Mouse (Mus musculus) adipocyte (in vitro differentiated cells): ENCODE measurements around the gene Sgsh.

ENCODE experiments used
- DNase-seq: peaks from one replicate; pipeline ENCODE4 v3.0.0-alpha.2; 2016; ENCODE audit warnings: low spot score

Gene Sgsh

DNA sequence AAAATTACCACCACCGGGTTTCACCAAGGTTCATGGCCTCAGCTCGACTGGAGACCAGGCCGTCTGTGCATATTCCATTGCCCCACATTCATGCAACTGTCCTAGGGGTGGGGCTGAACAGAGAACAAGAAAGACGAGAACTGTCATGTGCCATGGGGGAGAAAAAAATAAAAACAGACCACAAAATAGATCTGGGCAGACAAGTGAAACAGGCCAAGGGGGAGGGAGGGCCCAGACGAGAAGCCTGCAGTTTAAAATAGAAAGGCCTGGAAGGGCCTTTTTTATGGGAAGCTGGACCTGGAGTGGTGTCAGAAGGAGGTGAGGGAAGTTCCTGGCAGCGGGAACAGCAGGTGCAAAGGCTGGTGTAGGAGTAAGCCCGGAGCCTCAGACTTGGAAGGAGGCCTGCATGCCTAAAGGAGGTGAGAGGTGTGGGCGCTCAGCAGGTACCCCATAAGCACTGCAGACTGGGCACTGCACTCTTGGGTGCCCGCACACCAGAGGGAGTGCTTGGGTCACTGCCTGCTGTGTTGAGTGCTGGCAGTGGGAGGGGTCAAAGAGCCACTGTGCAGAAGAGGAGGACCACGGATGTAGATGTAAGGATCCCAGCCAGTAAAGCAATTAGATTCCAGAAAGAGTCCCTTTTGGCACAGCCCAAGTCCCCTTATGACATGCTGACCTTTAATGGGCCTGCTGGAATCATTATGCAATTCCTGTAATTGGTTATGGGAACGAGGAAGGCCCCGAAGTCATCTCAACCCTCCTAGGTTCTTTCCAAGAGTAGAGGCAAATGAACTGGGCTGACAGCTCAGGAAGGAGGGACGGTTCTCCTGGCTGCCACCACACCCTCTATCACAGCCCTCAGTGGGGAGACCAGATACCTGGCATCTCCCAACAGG lies 48.3 kb downstream of the Sgsh start:
- DNase-seq: peak; percentile 88

DNA sequence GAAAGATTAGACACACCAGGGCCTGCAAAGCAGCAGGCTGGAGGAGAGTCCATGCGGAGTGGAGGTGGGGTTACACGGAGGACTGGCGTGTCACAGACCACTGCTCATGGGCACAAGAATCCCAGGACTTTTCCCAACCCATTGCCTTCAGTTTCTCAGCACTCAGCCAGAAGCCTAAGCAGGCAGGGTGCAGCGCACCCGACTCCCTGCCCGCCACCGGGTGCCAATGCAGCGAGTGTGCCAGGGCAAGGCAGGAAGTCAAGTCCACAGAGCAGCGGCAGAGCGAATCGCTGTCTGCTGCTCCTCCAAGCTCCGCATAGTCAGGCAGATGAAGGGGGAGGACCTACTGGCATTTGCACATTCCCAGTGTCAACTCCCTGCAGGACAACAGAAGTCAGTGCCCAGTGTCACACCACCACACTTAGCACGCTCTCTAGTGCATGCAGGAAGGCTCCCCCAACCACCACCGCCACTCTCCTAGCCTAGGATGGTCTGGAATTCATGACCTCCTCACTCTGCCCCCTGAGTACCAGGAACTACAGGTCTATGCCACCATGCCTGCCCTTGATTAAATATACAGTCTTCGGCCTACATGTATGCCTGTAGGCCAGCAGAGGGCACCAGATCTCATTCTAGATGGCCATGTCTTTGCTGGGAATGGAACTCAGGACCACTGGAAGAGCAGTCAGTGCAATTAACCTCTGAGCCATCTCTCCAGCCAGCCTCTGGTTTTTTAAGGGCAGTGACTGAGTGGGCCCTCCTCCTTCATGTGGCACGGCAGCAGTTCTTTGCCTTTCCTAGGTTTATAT lies 50.2 kb downstream of the Sgsh start:
- peak; percentile 85 for DNase-seq

DNA sequence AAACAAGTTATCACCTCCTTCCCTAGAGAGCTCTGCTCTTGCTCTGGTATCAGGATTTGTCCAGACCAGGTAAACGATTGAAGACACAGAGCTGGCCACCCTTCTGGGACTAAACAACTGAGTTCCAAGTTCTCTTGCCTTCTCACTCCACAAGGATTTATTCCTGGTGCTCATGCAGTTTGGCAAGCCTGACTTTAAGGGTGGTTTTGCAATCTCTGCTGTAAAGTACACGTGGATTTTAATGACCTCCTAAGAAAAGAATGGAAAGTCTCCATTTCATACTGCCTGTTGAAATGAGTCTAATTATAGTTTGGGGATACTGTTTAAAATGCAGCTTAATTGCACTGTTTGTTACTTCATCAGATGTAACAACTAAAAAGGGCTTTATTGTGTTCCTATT lies 54.4 kb downstream of the Sgsh start:
- DNase-seq: peak; percentile 46

DNA sequence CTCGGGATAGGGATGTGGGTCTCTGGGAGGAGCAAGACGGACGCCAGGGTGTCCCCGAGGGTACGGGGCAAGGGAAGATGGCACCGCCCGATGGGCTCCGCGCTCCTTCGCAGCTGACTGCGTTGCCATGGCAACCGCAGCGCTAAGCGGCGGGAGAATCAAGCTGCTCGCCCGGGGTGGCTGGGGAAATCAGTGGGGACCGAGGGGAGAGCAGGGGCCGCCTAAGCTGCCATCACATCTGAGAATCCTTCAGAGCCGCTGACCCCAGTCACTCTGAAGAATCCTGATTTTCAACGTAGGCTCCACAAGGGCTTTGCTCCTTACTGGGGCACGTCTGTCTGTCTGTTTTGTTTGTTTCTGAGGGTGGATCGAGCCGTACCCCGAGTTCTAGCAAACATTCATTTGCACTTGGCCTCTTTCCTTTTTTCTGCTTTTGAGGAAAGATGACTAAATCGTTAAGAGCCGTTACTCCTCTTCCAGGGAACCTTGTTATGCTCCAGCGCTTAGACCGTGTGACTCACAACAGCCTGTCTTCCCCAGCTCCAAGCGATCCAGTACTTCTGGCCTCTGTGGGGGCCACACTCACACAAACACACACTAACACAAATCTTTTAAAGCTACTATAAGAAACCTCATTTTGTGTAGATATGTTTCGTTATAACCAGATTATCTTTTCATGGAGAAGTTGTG lies 54.9 kb downstream of the Sgsh start:
- peak; percentile 37 for DNase-seq

DNA sequence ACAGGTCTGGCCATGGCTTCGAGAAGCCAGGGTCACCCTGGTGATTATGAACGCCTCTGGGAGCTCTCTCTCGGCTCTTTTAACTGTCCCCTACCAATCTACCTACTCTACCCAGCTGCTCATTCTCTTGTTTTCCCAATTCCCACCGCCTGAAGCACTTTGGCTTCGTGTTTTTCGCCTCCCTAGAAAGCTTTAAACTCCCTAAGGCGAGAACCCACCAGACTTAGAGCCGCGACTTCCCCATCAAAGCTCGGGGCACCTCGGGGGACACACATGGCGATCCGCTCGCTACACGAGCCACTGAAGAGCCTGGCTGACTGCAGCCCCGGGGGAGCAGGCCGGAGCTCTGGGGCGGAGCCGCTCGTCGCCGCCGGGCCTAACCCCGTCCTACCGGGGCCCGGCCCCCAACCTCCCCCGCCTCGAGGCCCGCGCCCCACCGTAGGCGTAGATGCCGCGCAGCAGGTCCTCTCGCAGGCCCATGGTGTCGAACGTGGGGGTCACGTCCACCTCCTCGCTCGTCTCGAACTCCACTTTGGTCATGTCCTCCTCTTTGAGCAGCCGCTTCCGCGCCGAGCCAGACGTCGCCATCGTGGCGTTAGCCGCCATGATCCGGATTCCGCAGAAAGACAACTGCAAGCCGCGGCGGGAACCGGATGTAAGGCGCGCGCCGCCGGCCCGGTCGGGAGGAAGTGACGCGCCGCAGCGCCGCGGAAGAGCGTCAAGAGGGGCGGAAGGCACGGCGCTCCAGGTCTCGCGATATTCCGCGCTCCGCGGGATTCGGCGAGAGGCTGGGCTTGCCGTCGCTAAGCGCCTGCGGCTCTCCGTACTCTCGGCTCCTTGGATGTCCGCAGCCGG lies 55.7 kb downstream of the Sgsh start, which contains the start of gene Eif4a3:
Gene Eif4a3 (minus strand): TSS at position 699 of the 855 bp plus-strand sequence.
- DNase-seq: peak; percentile 95

DNA sequence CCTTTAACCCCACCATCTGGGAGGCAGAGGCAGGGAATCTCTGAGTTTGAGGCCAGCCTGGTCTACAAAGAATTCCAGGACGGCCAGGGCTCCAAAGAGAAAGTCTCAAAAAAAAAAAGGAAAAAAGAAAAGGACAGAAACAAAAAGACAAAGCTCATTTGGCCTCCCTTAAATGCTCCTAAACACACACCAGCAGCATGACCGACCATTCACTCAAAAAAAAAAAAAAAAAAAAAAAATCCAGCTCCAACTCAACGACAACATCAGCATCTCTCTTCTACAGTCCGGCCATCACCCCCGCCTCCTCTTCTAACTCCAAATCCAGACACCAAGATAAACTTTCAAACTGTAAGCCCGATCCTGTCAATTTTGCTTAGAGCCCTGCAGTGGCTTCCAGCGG lies 56.4 kb downstream of the Sgsh start:
- no peak for DNase-seq

DNA sequence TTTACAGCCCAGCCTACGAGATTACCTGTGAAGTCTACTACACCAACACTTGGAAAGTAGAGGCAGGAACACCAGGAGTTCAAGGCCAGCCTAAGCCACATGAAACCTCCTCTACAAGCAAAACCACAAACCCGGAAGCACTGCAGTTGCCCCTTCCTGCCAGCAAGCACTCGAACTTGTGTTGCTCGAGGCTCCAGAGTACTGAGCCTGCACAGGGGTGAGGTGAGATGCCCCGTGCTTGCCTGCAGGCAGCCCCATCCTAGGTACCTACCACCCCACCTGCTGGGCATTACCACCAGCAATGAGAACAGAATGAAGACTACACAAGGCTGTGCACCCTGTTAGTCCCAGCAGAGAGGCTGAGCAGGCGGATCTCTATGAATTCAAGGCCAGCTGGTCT lies 57.3 kb downstream of the Sgsh start:
- DNase-seq: no peak
